Mouse (Mus musculus) megakaryocyte, embryonic 14.5 days (primary cell): Measurements from ENCODE around the gene Hist2h2be.

Source experiments
- FLI1 ChIP-seq: IDR thresholded peaks from 2 replicates; pipeline ENCODE4 v1.6.1; 2012; ENCODE audit warnings: low read length, inconsistent platforms, mixed read lengths
- GATA1 ChIP-seq: IDR thresholded peaks from 3 replicates; pipeline ENCODE4 v1.6.1; 2012; ENCODE audit warnings: mixed read lengths, low read length, inconsistent platforms, borderline replicate concordance

DNA sequence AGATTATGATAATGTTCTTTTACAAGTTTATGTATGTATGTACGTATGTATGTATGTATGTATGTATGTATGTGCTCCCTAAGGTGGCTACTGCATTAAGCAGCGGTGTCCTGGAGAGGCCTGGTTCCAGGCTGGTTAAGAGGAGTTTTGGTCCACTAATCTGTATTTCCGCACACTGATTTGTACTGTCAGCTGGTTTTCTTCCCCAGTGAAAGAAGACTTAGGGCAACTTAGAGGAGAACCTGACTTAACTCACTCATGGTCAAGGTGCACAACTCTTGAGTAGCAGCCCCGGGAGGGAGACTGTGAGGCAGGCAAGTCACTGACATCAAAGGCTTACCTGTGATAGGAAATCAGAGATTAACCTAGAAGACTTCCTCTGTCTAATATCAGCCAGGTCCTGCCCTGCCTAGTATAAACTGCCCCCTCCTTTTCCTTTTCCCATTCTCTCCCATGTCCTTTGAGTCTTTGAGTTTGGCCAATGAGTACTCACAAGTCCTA lies 16.0 kb downstream of the Hist2h2be start:
- no peak for TF ChIP-seq GATA1
- TF ChIP-seq FLI1: no peak
